Mouse (Mus musculus): ENCODE measurements at regions not wholly inside any gene's neighbourhood (a gene's known extent, or its start where the extent isn't known, plus 50 kb on each side); places are given as distances from the start of the nearest gene placed in this dataset.
A peak's percentile ranks its signal among the peaks of the same experiment; 100 is the strongest.

DNA sequence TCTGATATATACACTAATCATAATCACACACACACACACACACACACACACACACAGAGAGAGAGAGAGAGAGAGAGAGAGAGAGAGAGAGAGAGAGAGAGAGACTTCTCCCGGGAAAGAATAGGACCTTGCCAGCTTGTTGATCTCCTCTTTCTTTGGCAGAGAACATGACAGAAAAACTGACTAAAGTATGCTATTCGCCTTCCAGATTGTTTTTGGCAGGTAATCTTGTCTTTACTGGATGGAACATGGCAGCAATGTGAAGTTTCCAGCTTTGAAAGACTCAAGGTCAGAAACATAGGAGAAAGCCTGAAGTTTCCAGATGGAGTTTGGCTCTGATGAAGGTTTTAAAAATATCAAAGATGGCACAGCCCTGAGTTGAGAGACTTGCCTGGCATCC lies 87.8 kb upstream of the Cpm start:
- ATAC-seq: no peak

GRCm38 (mm10) chr10:117540747-117541398 lies 88.4 kb upstream of the Cpm start:
- no peak for ATAC-seq

- no peak for ATAC-seq
Observed at GRCm38 (mm10) chr10:117540112-117540594, 89.1 kb upstream of the Cpm start.

DNA sequence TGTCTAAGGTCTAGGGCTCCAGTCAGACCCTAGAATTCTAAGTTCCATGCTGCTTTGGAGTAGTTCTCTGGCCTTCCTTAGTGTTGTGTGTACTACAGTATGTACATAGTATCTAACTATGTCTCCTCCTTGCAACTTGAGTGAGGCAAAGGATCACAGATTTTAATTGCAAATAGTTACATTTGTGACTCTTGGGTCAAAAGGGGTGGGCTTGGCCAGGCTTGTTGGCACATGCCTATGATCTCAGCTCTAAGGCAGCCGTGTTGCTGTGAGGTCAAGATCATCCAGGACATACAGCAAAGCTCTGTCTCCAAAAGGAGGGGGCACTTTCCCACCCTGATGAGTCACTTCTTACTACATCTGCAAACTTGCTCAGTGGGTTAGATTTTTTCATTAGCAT lies 89.8 kb upstream of the Cpm start:
- ATAC-seq: no peak

DNA sequence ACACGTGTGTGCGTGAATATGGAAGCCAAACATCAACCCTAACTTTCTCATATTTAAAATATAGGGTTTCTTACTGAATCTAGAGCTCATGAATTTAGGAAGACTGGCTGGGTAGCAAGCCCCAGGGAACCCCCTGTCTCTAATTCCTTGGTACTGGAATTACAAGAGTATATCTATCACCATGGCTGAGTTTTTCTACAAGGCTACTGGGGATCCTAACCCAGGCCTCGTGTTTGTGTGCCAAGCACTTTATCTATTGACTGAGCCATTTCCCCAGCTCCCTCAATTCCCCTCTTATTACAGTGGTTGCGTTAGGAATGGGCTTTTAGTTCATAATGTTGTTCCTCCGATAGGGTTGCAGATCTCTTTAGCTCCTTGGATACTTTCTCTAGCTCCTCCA lies 90.6 kb upstream of the Cpm start:
- no peak for ATAC-seq

DNA sequence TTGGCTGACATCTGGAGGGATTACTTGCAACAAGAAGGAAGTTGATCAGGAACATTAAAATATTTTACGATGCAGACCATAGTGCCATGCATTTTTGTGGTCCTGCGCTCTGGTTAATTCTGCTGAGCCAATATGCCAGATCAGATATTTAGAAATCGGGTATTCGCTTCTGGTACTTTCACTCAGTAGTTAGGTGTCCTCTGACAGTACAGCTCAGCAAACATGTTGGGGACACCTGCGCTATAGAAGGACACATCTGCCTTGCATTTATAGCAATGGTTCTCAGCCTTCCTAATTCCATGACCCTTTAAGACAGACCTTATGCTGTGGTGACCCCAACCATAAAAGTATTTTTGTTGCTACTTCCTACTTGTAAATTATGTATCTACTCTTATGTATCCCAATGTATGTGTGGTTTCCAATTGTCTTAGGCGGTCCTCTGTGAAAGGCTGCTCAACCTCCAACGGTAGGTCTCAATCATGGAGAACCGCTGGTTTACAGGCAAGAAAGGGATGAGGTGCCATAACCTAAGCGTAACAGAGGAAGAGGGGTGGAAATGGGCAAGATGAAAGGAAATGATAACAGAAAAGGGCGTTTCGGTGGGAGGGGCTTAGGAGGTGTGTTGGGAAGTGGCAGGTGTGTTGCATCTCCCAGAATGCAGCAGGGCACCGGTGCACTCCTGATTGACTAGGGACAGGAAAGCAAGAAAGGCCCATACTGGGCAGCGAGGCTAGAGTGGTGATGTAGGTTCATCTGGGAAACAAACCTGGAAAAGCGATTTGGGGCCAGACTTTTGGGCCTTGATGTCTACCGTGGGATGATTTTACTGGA lies 92.3 kb upstream of the Cpm start:
- ATAC-seq: no peak

GRCm38 (mm10) chr10:117535843-117536242 lies 93.5 kb upstream of the Cpm start:
- ATAC-seq: no peak

GRCm38 (mm10) chr10:117534992-117535719 lies 94.1 kb upstream of the Cpm start:
- no peak for ATAC-seq

- no peak for ATAC-seq
Observed at GRCm38 (mm10) chr10:117534478-117534877, 94.8 kb upstream of the Cpm start.

GRCm38 (mm10) chr10:117533541-117534386 lies 95.5 kb upstream of the Cpm start:
- no peak for ATAC-seq

DNA sequence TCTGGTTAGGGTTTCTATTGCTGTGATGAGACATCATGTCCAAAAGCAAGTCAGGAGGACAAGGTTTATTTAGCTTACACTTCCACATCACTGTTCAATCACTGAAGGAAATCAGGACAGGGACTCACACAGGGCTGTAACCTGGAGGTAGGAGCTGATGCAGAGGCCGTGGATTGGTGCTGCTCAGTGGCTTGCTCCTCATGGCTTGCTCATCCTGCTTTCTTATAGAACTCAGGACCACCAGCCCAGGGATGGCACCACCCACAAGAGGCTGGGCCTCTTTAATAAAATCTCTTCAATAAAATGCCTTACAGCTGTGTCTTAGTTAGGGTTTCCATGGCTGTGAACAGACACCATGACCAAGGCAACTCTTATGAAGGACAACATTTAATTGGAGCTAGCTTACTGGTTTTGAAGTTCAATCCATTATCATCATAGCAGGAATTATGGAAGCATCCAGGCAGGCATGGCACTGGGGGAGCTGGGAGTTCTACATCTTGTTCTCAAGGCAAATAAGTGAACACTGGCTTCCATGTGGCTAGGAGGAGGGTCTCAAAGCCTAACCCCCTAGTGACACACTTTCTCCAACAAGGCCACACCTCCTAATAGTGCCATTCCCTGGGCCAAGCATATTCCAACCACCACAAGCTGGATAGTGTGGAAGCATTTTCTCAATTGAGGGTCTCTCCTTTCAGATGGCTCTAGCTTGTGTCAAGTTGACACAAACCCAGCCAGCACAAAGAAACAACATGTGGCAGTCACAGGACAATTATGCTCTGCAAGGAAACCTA lies 96.4 kb upstream of the Cpm start:
- ATAC-seq: no peak

- no peak for ATAC-seq
Observed at GRCm38 (mm10) chr10:117531798-117532747, 97.2 kb upstream of the Cpm start.

GRCm38 (mm10) chr10:117530859-117531602 lies 98.3 kb upstream of the Cpm start:
- ATAC-seq: peak; percentile 93

DNA sequence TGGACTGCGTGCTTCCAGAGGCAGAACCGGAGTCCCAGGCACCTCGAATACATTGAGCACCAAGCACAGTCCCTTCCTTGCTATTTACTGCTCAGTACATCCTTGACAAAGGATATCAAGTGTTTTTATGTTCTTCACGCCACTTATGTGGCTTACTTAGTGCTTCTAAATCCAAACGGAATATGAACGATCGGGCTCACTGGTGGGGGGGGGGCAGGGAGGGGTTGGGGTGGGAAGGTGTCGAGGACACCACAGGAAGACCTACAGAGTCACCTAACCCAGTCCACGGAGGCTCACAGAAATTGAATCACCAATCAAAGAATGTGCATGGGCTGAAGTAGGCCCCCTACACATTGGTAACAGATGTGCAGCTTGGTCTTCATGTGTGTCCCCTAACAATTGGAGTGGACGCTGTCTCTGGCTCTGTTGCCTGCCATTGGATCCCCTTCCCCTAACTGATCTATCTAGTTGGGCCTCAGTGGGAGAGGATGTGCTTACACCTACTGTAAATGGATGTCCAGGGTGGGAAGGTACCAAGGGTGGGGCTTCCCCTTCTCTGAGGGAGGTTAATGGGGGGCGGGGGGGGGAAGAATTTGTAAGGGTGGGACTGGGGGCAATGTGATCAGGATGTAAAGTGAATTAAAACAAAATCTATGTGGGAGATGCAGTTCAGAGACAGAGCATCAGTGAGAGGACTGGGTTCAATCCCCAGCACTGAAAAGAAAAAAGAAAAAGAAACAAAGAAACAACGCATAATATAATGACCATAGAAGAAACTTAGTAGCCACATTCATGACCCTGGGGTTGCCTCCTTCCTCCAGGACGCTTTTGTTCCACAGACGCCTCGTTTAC lies 99.1 kb upstream of the Cpm start:
- no peak for ATAC-seq

DNA sequence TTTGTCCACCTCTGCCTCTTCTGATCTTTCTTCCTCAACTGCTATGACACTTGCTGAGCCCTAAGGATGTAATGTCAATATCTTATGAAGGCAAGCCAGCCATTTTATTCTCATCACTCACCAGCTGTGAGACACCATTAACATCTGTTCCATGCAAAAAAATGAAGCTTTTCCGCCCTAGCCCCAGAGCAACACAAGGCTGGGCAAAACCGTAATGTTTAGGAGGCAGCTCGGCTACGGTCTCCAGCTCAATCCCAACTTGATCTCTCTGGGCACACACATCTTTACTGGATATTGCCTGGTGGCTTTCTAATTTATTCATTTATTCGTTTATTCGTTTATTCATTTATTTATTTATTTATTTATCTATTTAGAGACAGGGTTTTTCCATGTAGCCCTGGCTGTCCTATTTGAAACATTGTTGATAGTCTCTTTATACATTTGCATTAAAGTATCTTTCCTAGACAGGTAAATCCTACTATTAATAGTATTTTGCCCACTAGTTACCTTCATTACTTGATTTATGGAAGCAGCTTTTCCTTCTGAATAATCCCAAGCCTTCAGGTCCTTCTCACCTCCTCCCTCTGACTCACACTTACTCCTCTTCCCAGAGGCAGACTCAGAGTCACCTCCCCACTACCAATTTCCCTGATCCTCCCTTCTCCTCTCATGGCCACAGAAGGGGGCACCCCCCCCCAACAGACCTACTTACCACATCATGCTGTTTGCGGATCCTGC lies 99.9 kb upstream of the Cpm start:
- ATAC-seq: no peak

GRCm38 (mm10) chr10:117528575-117529268 lies 100.6 kb upstream of the Cpm start:
- no peak for ATAC-seq

DNA sequence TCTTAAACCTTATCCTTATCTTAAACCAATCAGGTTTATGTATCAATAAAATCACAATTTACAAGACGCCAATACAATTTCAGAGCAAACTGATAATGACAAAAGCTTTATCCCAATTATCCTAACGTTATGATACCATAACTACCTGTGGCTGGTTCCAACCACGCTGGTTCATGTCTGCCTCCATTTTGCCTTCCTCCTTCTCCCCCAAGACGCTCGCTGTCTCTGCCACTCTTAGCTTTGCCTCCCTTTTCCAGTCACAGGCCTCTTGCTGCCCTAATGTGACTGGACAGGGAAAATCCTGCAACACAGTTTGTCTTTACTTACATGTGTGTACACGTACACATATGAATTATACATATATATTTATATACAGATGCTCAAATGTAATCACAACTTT lies 101.3 kb upstream of the Cpm start:
- no peak for ATAC-seq

All from activated CD4-positive, CD25-positive, alpha-beta regulatory T cell, adult 4 months (primary cell).